Mouse (Mus musculus) layer of hippocampus, adult 11-12 months (tissue): ENCODE measurements at regions not wholly inside any gene's neighbourhood (a gene's known extent, or its start where the extent isn't known, plus 50 kb on each side); places are given as distances from the start of the nearest gene placed in this dataset.

Source experiments
- DNase-seq: peaks from one replicate; pipeline ENCODE4 v3.0.0; 2022; ENCODE audit warnings: low spot score

- DNase-seq = no peak
Measured at GRCm38 (mm10) chr5:64605991-64606390, 197.2 kb upstream of the Klf3 start.

GRCm38 (mm10) chr5:64609378-64610087, 193.7 kb upstream of the Klf3 start:
- no peak for DNase-seq

DNA sequence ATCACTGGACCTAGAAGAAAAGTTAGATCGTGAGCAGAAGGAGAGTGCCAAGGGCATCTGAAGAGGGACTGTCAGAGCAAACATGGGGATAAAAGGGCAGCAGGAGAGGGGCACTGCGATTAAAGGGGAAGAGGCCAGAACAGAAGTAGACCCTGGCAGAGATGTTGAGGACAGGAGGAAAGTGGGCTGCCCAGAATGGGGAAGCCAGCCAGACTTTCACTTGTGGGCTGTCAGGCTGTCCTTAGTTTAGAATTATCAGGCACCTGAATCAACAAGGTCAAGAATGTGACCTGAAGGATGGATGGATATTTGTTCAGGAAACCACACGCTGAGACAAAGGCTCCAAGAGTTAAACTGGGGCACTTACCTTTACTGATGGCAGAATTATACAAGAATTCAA, 193.0 kb upstream of the Klf3 start:
- no peak for DNase-seq

GRCm38 (mm10) chr5:64610562-64611405, 192.4 kb upstream of the Klf3 start:
- no peak for DNase-seq

DNA sequence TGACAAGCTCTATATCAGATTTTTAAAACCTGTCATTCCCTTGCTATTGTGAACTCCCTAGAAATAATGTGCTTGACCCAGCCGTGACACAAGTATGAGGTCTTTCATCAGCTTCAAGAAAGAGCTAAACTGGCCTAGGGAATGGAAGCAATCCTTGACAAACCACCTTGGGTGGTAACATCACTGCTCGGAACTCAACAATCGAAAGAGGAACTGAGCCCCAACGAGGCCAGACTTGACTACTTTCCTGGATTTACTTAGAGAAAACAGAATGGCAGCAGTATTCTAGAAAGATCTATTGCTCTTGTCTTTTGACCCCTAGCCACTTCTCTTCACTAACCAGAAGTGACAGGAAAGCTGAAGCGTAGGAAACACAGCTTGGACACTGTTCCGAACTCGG, 191.2 kb upstream of the Klf3 start:
- no peak for DNase-seq

DNA sequence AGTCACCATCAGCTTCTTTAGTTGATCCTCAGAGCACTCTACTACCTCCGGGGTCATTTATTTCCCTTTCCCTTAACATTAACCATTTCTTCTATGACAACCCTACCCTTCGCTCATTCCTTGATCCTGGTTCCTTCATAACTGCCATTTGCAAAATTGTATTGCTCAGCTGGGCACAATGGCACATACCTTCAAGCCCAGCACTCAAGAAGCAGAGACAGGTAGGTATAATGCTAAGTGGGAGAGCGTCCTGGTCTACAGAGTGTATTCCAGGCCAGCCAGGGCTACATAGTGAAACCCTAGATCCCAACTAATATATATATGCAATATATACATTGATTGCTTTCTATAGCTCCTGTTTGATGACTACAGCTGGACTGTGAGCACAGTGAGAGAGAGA, 189.5 kb upstream of the Klf3 start:
- no peak for DNase-seq

DNA sequence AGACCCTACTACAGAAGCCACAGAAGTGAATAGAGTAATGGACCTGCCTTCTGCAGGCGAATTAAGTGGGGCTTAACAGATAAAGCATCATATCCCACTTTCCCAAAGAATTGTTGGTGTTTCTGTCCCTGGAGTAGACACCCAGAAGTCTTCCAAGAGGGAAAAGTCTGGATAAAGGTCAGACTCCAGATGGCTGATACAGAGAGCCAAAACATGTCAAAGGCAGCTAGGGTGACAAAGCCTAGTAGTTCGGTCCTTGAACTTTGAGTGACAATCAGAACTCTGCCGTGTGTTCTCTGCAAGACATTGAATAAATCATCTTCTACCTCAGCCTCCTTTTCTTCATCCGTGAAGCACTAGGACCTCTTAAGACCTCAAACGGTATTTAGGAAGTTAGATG, 185.1 kb upstream of the Klf3 start:
- DNase-seq = no peak

GRCm38 (mm10) chr5:64619752-64620151, 183.4 kb upstream of the Klf3 start:
- no peak for DNase-seq

DNA sequence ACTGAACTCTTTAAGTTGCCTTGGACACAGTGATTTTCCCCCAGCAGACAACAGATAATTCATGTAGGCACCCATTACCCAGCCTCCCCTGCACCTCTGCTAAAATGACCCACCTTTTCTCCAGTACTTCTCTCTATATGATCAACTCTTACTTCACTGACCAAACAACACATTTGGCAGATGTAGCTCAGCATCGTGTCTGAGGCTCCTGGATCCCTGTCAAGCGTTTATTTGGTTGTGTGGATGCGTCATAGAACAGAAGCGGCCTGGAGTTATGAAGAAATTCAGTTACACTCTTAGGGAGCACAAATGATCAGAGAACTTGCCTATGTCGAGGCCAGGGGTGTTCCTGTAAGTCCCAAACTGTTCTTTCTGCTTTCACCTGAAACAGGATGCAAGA, 182.5 kb upstream of the Klf3 start:
- no peak for DNase-seq

GRCm38 (mm10) chr5:64621386-64621785, 181.8 kb upstream of the Klf3 start:
- DNase-seq = no peak

GRCm38 (mm10) chr5:64623653-64624052, 179.5 kb upstream of the Klf3 start:
- no peak for DNase-seq

DNA sequence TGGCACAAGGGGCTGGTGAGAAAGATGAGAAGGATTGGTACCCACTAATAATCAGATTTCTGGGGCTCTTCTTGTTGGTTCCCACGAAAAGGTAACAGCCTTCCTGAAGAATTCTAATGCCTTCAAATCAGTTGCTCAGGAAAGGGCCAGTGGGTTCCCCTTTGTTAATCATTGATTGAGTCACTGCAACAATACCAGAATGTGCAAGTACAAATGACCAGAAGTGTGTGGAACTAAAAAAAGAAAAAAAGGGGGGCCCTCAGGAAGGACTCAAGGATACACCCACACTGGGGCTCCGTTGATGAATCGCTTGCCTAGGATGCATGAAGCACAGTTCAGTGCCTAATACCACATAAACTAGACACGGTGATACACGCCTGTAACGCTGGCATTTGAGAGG, 179.0 kb upstream of the Klf3 start:
- no peak for DNase-seq

- no peak for DNase-seq
Measured at GRCm38 (mm10) chr5:64625421-64625820, 177.8 kb upstream of the Klf3 start.

DNA sequence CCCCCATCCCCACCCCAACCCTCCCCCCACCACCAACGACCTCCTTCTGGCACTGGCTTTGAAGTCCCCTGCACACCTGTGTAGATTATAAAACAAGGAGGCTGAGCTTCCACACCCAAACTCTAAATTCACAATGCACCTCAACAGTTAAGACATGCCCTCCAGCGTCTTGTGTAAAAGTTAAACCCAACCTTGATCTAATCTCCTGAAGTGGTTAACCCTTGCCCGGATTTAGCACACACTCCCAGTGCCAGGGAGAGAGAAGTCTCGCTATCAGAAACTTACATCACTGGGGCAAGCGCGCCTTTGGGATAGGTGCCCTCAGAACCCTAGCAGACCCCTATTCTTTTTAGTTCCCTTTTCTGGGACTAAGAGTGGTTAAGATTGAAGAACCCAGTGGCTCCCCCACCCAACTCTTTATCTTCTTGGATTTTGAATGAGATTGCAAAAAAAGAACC, 177.3 kb upstream of the Klf3 start:
- DNase-seq = no peak

DNA sequence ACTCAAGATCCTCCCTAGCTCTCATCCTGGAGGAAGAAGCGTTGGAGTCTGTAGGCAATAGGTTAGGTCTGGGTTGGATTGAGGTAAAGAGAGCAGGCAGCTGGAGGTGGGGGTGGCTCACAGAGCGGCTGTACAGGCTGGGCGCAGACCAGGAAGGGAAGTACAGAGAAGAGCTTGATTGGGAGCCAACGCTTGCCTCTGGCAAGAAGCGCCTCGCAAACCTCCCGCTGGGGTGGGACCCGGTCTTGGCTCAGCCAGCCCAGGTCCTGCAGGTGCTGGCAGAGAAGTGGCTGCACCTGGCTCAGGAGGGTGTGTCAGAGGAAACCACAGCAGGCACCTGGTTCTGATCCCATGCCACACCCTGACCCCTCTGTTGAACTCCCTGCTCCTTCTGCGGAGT, 176.8 kb upstream of the Klf3 start:
- no peak for DNase-seq

GRCm38 (mm10) chr5:64630582-64630981, 172.6 kb upstream of the Klf3 start:
- no peak for DNase-seq

DNA sequence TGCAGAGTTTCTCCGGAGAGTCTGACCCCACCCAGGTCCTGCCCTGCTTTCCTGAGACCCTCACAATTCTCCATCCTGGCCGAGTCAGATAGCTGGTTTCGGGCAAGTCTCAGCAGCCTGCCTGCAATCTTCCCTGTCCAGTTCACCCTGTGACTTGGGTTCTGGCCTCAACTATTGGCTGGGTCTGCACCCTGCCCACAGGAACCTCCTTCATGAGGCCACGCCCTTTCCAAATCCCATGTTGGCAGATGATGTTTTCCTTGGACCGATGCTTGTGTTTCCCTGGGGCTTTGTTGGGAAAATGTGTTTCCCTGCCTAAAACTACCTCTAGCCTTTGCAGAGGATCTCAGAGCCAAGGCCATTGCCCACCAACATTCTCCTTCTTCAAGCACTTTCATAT, 171.0 kb upstream of the Klf3 start:
- DNase-seq = no peak

- no peak for DNase-seq
Measured at GRCm38 (mm10) chr5:64634008-64634407, 169.2 kb upstream of the Klf3 start.

GRCm38 (mm10) chr5:64634721-64635120, 168.5 kb upstream of the Klf3 start:
- no peak for DNase-seq

DNA sequence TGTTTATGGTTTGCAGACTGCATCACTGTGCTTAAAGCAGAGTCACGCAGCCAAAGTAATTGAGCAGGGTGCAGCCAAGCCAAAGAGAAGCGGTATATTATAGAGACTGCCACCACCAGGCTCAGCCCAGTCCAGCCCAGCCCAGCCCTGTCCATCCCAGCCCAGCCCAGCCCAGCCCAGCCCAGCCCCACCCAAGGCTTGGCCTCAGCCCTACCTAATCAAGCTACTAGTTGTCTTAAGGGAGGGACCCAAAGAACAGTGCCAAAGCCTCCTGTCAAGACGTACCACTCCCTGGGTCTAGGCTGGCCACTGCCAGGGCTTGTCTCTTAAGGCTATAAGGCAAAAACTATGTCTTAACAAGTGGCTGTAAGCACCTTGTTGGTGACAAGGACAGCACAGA, 166.9 kb upstream of the Klf3 start:
- no peak for DNase-seq

DNA sequence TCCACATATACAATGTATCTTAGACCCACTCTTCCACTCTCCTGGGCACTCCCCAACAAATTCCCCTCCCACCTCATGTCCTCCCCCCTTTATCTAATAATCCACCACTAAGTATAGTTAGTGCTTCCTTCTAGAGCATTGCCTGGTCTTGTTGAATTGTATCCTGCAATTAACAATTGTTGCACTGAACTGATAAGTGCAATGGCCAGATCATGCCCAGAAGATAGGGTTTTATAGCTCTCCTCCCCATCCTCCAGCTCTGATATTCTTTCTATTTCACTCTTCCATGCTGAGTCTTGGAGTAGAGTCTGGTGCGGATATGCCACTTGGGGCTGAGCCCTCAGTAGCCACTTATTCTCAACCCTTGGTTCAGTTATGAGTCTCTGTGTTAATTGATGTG, 159.6 kb upstream of the Klf3 start:
- no peak for DNase-seq

DNA sequence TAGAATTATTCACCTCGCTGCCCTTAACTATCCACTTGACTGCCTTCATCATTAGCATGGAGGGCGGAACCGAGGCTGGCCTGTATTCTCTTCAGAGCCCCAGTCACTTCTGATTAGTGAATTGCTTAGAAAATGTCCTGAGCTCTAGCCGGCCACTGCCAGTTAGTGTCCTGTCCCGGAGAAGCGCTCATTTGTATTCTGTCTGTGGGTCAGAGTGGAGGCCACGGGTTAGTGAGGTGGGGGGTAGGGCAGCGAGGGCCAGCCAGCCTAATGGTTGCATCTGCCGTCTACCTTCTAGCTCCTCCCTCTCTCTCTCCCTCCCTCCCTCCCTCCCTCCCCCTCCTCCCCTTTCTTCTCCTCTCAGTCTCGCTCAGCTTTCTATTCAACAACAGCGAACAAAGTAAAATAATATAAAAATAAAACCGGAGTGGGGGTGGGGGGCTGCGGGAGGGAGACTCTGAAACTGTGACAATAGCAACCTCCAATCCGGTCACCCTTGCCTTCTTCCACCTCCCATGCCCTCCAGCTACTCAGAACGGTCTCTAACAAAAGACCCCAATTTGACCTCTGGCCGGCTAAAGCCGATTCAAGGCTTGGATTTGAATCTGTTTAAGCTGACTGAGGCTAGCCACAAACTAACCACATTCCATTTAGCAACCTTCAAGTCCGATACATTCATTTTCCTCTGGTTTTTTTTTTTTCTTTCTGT, 155.6 kb upstream of the Klf3 start:
- DNase-seq = peak; percentile 16

GRCm38 (mm10) chr5:64648492-64648891, 154.7 kb upstream of the Klf3 start:
- no peak for DNase-seq
